Mouse (Mus musculus) T-helper 17 cell (primary cell): ENCODE measurements around the gene Ubl4b.

ENCODE experiments used
- in situ Hi-C, 2 experiments: fragments of 300-600 bp; cut with MboI, MseI; formaldehyde crosslinking; loops; 1 replicate in 1 of 2; 2 replicates in 1 of 2; pipeline ENCODE4 v1.15.1; 2025; ENCODE audit warnings: high pct_unique_total_duplicates in 2 of 2

Gene Ubl4b

DNA sequence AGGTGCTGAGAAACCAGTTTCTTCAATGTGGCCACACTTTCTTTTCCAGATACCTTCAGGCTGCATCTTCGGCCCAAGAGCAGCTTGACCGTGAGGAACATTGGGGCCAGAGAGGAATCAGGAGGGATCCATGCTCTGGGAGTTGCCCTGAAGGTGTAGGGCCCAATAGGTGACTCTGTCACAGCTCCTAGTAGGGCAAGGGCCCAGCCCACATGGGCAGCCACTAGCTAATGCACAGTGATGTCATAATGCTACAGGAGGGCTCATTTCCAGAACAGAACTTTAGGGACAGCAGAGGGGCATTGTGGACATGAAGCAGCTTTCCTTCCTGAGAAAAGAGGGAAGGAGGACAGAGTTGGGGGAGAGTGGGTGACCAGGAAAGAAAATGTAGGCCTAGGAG, at the start of gene Ubl4b:
TSS of gene Ubl4b (minus strand) at position 232 of the 400 bp plus-strand sequence.
- in situ Hi-C loops, result no loop called here

DNA sequence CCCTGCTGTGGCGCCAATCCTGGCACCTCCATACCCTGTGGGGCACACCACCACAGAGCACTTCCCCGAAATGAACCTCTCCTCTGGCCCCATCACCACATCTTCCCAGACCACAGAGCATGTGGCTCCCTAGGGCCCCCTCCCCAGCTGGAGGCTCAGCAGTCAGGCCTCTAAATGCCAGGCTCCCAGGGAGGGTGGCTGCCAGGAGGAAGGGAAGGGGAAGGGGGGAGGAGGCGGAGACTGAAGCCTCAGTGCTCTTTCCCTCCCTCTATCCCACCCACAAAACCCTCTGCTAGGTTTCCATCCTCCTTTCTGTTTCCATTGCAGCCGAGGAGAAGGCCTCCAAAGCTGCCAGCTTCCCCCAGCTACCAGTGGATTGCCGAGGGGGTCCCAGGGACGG, 45.3 kb upstream of the Ubl4b start:
- in situ Hi-C loops, result no loop called here

DNA sequence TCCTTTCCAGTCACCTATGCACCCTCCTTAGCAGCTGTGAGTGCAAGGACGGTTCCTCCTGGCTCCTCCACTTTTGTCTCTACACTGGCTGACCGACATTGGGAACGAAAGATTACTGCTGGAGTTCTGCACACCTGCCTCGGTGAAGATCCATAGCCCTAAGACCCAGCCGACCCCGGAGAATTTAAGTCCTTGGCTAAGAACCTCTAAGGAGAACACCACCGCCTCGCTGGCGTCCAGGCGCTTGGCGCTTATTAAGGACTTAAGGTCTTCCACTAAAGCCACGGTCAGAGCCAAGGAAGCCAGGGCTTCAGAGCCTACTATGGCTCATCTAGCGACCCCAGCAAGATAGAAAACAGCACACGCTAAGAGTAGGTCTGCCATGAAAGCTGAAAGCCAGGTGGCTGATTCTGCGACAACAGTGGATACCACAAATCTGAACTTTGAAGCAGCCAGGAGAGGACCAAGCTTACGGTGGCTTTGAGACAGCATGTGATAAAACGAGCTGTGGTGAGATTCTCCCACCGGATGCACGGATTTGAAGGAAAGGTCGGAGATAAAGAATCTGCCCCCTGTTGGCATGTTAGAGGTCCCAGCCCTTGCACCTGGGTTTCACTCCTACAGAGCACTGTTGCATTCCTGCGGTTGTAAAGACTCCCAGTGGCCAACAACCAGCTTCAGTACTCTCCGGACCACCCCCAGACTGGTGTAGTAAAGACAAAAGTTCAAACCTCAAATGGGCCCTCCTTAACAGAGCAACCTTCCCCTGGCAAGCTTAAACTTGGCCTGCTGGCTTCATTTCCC, 42.9 kb upstream of the Ubl4b start:
- in situ Hi-C loops, result no loop called here

DNA sequence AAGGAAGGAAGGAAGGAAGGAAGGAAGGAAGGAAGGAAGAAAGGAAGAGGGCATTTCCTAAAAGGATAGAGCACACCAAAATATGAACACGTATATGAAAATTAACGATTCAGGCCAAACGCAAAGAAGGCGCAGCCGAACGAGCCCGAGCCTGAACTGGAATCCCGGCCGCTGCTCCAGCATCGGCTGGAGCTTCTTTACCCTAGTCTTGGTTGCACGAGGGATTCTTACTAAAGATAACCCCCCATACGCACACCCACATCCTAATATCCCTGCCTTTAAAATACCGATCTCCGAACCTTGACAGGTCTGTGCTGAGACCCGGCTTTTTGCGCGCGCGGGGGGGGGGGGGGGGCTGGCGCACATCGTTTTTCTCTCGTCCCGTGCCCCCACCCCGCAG, 42.3 kb upstream of the Ubl4b start:
- in situ Hi-C loops, result no loop called here

DNA sequence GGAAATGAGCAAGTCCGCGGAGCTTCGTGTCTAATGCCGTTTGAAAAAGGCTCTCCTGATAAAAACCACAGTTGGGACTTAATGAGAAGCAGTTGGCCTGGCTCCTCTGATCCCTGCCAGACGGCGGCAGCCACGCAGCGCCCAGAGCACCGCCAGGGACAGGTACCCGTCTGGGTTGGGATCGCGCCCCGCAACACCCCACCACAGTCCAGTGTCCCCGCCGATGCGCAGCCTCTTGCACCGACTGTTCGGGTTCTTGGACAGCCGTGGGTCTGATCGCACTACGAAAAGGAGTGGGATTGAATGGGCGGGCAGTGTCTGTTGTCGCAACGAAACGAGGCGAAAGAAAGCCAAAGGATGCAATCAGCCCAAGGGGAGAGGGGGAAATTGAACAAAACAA, 41.7 kb upstream of the Ubl4b start:
- in situ Hi-C loops, result no loop called here

DNA sequence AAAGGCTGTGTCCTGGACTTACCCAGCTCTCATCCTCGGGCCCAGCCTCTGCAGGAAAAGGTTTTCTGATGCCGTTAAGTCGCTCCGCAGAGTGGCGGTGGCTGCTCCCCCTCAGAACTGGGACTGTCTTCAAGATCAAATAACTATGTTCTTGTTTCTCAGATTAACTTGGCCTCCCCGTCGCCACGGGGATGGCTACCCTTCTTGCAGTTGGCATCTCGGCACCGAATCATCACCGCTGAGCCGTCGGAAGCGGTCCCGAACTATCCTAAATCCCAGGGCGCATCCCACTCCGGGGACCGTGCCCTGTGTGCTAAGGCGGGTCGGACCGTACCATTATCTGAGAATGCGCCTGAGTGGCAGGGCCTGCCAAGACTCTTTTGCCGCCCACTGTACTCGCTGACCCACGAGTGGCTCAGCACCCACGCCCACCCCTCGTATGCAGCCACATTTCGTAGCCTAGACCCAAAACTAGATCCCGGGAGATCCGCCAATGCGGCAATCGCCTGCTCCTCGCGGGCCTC, 41.1 kb upstream of the Ubl4b start:
- in situ Hi-C loops, result no loop called here

DNA sequence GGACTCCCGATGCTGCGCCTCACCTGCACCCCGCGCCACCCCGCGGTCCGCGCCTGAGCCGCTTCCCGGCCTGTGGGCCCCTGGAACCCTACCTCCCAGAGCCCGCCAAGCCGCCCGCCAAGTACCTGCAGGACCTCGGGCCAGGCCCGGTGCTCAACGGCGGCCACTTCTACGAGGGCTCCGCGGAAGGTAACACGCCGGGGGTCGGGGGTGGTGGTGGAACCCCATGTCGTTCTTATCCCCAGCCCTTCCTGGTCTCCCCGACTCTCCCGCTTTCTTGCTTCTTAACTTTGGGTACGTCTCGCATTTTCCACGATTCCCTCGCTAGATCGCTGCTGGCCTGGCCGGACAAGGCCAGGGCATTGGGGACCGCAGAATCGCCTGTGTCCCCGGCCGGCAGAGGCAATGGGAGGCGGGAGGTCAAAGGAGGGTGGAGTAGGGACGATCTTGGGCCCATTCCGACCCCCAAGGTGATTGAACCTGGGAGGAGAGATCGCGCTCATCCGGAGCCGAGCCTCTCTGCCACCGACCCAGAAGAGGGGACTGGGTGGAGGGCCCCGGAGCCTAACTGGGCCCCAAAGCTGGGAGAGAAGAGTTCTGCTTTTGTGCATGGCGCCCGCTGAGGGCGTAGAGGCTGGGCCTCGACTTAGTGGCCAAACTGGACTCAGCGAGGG, 40.5 kb upstream of the Ubl4b start:
- in situ Hi-C loops, result no loop called here

DNA sequence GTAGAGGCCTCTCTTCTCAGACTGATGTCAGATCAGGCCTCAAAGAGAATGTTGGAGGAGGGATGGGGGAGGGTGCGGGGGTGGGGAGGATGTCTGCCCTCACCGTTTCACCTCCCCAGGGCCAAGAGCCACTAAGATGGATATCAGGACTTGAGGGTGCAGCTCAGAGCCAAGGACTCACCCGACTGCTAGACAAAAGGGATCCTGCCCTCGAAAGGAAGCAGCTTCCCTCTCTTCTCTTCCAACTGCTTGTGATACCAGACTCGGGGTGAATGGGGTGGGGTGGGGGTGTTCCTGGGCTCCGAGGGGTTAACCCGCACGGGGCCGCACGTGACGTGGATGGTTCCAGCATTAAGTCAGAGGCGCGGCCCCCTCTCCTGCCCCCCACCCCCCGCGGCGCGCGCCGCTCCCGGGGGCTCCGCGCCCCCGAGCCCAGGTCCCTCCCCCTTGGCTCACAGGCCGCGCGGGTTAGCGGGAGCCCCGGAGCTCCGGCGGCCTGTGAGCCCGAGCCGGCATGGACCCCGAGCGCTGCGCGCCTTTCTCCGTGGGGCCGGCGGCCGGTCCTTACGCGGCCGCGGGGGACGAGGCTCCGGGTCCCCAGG, 39.9 kb upstream of the Ubl4b start, which contains the start of gene Alx3:
TSS of gene Alx3 (plus strand) at position 370 of the 602 bp plus-strand sequence.
- in situ Hi-C loops, result no loop called here

DNA sequence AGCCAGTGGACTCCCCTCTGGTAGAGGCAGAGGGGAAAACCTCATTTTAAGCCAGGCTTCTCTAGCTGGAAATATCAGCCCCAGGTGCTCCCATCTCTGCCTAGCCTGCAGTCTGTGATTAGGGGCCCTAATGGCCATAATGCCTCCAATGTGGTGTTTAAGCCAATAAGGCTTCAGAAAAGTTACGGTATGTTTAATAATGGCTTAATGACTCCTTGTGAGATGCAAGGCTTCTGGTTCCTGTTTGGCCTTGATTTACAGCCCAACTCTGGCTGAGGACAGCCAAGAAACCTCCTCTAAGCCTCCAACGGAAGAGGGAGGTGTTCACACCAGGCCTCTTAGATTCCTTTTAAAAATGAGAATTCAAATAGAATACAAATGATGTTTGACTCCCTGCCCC, 38.8 kb upstream of the Ubl4b start:
- in situ Hi-C loops, result no loop called here

DNA sequence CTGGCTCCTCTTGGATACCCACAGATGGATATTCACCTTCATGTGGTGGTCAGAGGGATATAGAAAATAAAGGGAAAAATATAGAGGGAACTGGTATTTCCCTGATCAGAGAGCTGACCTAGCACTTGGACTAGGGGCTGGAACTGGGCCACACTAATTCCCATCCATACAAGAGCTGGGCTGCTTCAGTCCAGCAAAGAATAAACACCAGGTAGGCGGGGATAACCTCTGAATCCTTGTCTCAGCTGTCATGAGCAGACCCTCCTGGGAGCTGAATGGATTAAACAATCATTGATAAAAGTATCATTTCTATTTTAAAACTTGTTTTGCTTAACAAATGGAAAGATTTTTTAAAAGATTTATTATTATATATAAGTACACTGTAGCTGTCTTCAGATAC, 36.7 kb upstream of the Ubl4b start:
- in situ Hi-C loops, result no loop called here

DNA sequence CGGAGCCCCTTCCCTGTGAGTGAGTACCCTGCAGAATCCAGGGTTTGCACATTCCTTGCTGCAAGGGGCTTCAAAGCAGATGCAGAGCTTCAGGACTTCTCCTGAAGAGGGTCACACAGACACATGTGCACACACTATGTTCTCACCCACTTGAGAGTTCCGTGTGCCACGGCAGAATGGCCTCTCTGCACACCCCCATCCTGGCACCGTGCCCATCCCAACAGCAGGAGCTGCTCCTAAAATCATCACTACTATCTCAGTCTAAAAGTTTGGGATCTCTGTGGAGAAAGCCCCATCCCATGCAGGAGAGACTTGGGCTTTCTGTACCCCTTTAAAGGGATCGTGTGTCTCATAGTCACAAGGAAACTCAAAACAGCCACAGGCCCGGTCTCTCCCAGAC, 31.6 kb upstream of the Ubl4b start:
- in situ Hi-C loops, result no loop called here

DNA sequence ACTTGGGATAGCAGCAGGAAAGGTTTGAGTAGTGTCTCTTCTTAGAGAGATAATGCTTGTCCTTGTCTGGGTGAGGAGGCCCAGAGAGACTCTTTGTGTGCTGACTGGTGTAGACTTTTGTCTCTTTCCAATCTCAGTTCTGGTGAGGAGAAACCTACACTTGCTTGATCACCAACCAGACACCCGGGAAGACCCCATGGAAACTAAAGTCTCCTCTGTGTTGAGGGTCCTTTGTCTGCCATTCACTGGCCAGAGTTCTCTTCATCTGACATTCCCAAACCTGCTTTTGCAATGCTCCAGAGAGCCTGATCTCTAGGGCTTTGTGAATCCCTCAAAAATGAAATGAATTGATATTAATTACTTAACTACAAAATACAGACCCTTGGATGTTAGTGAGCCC, 29.0 kb upstream of the Ubl4b start:
- in situ Hi-C loops, result no loop called here

DNA sequence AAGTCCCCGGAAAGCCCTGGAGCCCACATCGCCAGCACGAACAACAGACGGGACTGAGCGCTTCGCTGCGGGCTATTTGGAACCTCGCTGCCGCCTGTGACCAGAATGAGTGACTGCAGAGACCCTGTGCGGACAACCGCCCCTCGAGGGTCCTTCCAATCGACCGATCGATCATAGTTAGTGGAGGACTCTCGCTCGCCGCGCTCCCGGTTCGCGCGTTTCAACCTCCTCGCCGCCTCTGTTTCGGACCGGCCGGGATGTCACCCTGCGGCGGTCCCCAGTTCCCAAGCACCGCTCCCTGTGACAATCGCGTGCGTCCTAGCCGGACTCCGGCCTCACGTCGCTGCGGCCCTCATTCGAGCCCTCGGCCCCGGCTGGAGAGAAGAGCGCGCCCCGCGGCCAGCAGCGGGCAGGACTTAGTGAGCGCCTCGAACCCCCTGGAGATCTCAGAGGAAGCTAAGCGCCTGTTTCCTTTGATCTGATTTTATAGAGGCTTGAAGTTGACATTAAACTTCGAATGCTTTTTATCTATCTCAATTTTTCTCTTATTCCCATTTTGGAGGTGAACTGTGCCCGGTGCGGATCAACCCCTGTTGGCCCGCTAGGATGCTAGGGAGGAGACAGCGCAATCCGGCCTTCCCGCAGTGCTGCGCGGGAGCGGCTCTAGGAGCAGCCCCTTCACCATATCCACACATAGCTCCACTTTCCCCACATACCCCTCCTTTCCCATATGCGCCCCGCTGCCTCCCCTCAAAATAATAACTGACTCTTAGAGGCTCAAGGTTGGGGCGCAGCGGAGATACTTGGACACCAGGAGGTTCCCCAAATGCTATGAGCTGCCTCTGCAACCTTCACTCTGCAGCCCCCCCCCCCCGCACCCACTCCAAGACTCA, 28.2 kb upstream of the Ubl4b start:
- in situ Hi-C loops, result no loop called here

DNA sequence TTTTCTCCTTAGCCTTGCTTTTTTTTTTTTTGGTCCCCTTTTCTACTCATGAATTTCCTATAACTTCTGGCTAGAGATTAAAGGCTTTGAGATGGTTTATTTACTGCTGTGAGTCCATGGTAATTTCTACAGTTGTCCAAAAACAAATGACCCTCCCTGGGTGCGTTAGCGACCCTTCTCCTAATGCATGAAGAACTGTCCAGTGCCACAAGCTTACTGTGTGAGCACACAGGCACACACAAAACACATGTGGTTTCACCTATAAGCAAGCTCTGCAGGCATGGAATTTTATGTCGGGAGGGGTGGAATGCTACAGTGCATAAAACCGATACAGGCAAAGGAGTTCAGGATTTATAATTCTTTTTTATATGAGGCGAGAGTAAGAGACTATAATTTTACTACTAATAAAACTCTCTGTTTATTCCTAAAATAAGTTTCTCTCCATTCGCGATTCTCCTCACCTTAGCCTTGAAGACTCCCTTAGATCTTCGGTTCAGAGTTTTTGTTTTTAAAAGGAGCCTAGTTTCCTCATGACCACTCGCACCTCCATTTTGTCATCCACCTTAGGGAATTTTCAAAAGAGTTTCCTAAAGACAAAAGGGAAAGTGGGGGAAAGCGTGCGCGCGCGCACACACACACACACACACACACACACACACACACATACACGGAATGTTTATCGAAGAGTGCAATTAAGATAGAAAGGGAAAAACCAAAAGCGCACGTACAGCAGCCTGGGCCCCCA, 27.4 kb upstream of the Ubl4b start:
- in situ Hi-C loops, result no loop called here

DNA sequence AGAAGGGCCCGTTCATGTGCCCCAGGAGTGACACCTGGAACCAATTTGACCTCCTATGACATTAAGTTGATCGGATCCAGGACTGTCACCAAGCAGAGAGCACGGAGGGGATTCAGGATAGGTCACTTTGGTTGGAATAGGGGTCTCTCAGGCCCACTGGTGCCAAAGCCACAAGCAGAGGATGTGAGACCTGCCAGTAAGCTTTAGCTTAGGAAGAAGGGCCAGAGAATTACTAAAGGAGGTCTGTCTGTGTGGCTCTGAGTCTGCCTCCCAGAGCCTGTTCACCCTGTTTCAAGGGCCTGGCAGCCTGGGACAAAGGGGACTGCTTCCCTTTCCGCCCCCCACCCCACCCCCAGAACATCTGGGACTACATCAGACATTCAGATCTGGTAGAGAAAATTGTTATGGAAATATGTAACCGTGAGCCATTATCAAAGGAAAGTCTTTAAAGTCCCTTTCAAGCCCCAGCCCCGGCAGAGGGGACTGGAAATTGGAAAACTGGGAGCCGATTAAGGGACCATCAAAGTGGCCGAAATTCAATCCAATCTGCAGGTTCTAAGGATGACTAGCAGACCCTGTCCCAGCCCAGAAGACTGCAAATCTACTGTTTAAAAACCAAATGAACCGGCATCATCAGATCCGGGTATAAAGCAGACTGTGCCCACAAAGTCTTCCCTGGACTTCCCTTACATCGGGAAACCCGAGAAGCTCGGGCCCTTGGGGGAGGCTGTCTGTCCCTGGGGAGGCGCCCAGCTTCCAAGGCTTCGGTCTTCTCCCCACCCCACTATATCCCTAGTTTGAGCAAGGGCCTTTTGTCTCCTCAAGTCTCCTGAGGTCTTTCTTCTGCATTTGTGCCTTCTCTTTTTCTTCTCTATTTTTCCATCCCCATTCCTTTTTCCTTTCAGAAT, 26.5 kb upstream of the Ubl4b start:
- in situ Hi-C loops, result no loop called here

DNA sequence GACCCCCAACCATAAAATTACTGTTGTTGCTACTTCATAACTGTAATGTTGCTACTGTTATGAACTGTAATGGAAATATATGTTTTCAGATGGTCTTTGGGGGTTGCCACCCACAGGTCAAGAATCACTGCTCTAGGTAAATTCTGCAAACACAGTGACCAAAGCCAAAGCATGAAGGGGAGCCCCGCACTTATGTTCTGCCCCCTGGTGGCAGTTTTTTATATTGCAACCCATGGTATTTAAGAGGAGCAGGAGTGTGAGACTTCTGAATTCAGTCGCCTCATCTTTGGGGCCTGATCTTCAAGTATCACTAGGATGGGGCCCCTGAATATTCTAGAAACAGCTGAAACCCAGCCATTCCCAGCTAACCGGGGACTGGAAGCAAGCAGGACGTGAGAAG, 24.6 kb upstream of the Ubl4b start:
- in situ Hi-C loops, result loop anchor here in 1 of 2 experiments (5.0 kb wide), 1 partner anchor 347 kb away; the partner anchor contains the start of gene A630076J17Rik

DNA sequence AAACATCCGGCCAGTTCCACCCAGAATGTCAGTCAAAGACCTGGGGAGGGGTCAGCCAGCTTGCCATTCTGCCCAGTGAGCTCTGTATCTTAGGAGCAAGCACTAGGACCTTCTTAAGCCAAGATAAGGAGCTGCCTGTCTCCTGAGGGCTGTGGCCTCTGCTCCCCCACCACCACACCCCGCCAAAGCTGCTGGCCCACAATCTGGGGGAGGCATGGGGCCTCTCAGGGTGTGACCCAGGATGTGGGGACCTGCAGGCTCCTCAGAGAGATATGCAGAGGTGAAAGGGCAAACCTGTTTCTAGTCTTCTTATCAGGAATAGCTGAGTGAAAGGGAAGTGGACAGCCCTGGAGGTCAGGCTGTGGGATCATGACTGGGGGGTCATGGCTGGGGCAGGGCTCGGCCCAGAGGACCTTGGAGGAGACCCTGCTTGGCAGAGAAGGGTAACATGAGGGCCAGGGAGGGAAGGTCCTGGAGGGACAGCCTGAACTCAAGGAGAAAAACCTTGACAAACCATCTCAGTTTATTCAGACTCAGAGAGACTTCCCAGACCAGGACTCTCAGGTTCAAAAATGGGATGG, 23.0 kb upstream of the Ubl4b start:
- in situ Hi-C loops, result loop anchor here in 1 of 2 experiments (5.0 kb wide), 1 partner anchor 346 kb away; the partner anchor contains the start of gene A630076J17Rik

DNA sequence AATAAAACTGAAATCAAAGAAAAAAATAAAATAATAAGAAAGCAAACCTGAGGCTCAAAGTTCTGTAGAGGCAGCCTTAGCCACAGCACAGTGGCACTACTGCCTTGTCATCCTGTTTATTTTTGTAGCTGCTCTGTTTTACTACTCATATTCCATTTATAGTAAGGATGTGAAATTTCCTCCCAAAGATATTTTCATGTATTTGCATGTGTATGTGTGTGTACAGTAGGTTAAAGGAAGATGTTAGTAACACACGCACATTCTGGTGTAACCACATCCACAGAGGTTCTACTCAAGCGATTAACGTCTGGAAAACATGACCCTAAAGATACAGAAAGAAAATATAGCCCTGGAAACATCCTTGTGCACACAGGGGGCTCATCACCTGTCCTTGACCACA, 21.9 kb upstream of the Ubl4b start:
- in situ Hi-C loops, result loop anchor here in 1 of 2 experiments (5.0 kb wide), 1 partner anchor 345 kb away; the partner anchor contains the start of gene A630076J17Rik

DNA sequence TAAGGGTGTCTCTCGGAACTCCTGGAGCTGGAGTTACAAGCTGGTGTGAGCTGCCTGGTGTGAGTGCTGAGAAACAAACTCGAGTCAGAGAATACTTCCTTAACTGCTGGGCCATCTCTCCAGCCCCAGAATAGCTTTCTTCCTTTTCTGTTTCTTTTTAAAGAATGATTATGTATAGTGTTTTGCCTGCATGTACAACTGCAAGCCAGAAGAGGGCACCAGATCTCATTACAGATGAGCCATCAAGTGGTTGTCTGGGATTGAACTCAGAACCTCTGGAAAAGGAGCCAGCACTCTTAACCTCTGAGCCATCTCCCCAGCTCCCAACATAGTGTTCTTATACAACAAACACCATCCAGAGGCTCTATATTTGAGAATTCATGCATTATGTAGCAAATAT, 16.3 kb upstream of the Ubl4b start:
- in situ Hi-C loops, result no loop called here
